Mouse (Mus musculus) MN1 (cell line): ENCODE data around the gene Tle6.
A peak's percentile ranks its signal among the peaks of the same experiment; 100 is the strongest.
"Not testable (repeated sequence)": the region's sequence is repeated elsewhere in the genome, so short reads cannot be mapped to it uniquely, and the experiment has no call there.

ENCODE experiments used
- DNase-seq: peaks from one replicate; pipeline ENCODE4 v3.0.0-alpha.2; 2016; ENCODE audit warnings: low spot score

The Tle6 gene

GRCm38 (mm10) chr10:81600738-81601203 lies at the start of gene Tle6:
Gene Tle6 (minus strand): TSS chr10:81601073.
- DNase-seq: peak; percentile 98

- peak; percentile 96 for DNase-seq
Measured at GRCm38 (mm10) chr10:81648803-81649775, 48.2 kb upstream of the Tle6 start, which contains the start of gene Gm10778. Gene Gm10778 (plus strand): TSS chr10:81649059.

- DNase-seq: no peak
Measured at GRCm38 (mm10) chr10:81646015-81646555, 45.2 kb upstream of the Tle6 start.

GRCm38 (mm10) chr10:81645391-81645790 lies 44.5 kb upstream of the Tle6 start:
- no peak for DNase-seq

- DNase-seq: no peak
Measured at GRCm38 (mm10) chr10:81644716-81645115, 43.8 kb upstream of the Tle6 start.

- DNase-seq: no peak
Measured at GRCm38 (mm10) chr10:81644162-81644561, 43.3 kb upstream of the Tle6 start.

GRCm38 (mm10) chr10:81643449-81644055 lies 42.7 kb upstream of the Tle6 start:
- peak; percentile 96 for DNase-seq

- peak; percentile 27 for DNase-seq
Measured at GRCm38 (mm10) chr10:81642648-81643448, 42.0 kb upstream of the Tle6 start.

- no peak for DNase-seq
Measured at GRCm38 (mm10) chr10:81641978-81642647, 41.2 kb upstream of the Tle6 start.

- no peak for DNase-seq
Measured at GRCm38 (mm10) chr10:81641566-81641965, 40.7 kb upstream of the Tle6 start.

GRCm38 (mm10) chr10:81640825-81641224 lies 40.0 kb upstream of the Tle6 start:
- DNase-seq: not testable (repeated sequence)

- DNase-seq: no peak
Measured at GRCm38 (mm10) chr10:81638101-81638500, 37.2 kb upstream of the Tle6 start.

- DNase-seq: no peak
Measured at GRCm38 (mm10) chr10:81636338-81636737, 35.5 kb upstream of the Tle6 start.

GRCm38 (mm10) chr10:81633253-81634099 lies 32.6 kb upstream of the Tle6 start:
- peak; percentile 51 for DNase-seq

- no peak for DNase-seq
Measured at GRCm38 (mm10) chr10:81628390-81628789, 27.5 kb upstream of the Tle6 start, which contains the start of gene Ankrd24. Gene Ankrd24 (plus strand): TSS chr10:81628540.

GRCm38 (mm10) chr10:81627836-81628220 lies 27.0 kb upstream of the Tle6 start:
- no peak for DNase-seq

- peak; percentile 95 for DNase-seq
Measured at GRCm38 (mm10) chr10:81626994-81627835, 26.3 kb upstream of the Tle6 start, which contains the start of gene Sirt6. Gene Sirt6 (minus strand): TSS chr10:81627797.

- DNase-seq: no peak
Measured at GRCm38 (mm10) chr10:81626101-81626993, 25.5 kb upstream of the Tle6 start.
